Mouse (Mus musculus) heart, adult 2 months (tissue): ENCODE measurements at regions not wholly inside any gene's neighbourhood (a gene's known extent, or its start where the extent isn't known, plus 50 kb on each side); places are given as distances from the start of the nearest gene placed in this dataset.
"Not testable (repeated sequence)": the region's sequence is repeated elsewhere in the genome, so short reads cannot be mapped to it uniquely, and the experiment has no call there.

Experiments used
- EP300 ChIP-seq: fragments of 200-500 bp; IDR thresholded peaks from 2 replicates; pipeline ENCODE4 v1.6.1; 2011; ENCODE audit warnings: low read depth, low read length, control low read depth; ENCODE audit not compliant: insufficient read depth
- POLR2A ChIP-seq: fragments of 200-500 bp; IDR thresholded peaks from 2 replicates; pipeline ENCODE4 v1.6.1; 2011; ENCODE audit warnings: mild to moderate bottlenecking, low read depth, low read length, control low read depth; ENCODE audit not compliant: insufficient read depth

GRCm38 (mm10) chr19:8517721-8518120 is 73.3 kb upstream of the Slc22a8 start:
- TF ChIP-seq EP300, POLR2A: not testable (repeated sequence)
